Mouse (Mus musculus): Measurements from ENCODE around the gene Plbd2. TPM values are rescaled to one million over a fixed set of nuclear protein-coding genes. Genes with fewer than 3 reads are reported as not detected.

Plbd2 gene
- total RNA-seq, 1 experiment from 2014 or later, result 8.9 TPM

DNA sequence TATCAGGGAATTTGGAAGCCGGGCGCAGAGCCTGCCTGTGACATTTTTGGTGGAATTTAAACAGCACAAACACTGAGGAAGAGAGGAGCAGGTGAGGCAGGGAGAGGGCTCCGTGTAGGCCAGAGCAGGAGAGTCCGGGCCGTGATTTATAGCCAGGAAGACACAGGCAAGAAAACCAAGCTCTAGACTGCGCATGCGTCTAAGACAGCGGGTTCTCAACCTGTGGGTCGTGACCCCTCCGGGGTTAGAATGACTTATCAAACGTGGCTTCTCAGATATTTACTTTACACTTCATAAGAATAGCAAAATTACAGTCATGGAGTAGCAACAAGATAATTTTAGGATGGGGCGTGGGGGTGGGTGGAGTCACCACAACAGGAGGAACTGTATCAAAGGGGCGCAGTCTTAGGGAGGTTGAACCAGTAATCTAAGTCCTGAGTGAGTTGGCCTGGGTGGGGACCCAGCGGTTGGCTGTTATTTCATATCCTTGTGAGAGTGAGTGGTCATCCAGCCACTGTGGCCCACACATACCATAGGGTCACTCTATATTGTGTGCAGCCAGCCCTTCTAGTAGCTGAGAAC, 48.6 kb downstream of the Plbd2 start:
- ATAC-seq (replicated peaks; ENCODE audit: insufficient number of reproducible peaks, low FRiP score, low TSS enrichment, poor library complexity, severe bottlenecking), result no peak

DNA sequence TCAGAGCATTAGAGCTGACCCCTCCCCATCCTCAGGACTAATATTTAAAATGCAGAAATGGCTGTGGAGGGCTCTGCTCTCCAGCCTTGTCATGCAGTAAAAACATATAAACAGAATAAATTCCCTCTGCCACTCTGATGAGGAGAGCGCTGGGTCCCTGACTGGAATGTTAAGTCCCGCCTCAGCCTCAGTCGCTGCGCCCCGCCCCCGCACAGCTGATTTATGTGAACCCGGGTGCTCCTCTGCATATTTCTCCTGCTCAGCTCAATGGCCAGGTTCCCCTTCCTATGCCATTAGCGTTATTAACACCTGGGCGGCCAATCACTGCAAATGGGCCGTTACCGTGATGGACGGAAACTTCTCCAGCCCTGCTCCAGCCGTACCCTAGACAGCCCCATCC, 56.1 kb downstream of the Plbd2 start:
- ATAC-seq (replicated peaks; ENCODE audit: insufficient number of reproducible peaks, low FRiP score, low TSS enrichment, poor library complexity, severe bottlenecking), result no peak

DNA sequence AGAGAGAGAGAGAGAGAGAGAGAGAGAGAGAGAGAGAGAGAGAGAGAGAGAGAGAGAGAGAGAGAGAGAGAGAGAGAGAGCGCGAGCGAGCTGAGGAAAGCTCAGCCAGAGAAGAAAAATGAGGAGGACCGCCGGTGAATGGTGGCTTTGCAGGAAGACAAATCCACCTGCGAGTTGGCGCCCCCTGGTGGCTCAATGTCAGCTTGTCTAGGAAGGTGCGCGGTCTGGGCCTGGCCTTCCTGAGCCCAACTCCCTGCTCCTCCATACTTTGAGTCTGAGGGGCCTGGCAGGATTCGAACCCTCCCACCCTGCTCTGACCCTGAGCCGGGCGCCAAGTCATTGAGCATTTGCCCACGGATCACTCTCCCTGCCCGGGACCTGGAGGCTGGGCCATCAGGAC, 62.7 kb downstream of the Plbd2 start:
- no peak for ATAC-seq (replicated peaks; ENCODE audit: insufficient number of reproducible peaks, low FRiP score, low TSS enrichment, poor library complexity, severe bottlenecking)

DNA sequence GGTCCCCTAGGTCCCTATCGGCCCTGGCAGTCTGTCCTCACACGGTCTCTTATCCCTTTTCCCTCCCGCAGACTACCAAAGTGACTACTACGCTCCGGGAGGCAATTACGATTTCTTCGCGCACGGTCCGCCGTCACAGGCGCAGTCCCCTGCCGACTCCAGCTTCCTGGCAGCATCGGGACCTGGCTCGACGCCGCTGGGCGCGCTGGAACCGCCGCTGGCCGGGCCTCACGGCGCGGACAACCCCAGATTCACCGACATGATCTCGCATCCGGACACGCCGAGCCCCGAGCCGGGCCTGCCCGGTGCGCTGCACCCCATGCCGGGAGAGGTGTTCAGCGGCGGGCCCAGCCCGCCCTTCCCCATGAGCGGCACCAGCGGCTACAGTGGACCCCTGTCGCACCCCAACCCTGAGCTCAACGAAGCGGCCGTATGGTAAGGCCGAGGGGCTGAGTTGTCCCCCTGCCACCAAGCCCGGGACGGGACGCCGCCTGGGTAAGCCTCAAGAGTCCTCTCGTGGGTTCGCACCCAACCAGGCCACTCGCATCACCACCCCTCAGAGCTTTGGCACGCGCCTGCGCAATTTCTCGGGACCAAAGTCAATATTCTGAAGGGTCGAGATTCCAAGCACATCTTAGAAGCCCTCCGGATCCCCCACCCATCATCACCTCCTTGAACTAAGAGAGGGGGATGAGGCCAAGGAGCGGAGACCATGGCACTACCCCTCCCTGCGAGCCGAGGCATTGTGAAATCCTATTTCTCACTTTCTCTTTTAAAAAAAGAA, 63.3 kb downstream of the Plbd2 start:
- ATAC-seq (replicated peaks; ENCODE audit: insufficient number of reproducible peaks, low FRiP score, low TSS enrichment, poor library complexity, severe bottlenecking), result no peak

DNA sequence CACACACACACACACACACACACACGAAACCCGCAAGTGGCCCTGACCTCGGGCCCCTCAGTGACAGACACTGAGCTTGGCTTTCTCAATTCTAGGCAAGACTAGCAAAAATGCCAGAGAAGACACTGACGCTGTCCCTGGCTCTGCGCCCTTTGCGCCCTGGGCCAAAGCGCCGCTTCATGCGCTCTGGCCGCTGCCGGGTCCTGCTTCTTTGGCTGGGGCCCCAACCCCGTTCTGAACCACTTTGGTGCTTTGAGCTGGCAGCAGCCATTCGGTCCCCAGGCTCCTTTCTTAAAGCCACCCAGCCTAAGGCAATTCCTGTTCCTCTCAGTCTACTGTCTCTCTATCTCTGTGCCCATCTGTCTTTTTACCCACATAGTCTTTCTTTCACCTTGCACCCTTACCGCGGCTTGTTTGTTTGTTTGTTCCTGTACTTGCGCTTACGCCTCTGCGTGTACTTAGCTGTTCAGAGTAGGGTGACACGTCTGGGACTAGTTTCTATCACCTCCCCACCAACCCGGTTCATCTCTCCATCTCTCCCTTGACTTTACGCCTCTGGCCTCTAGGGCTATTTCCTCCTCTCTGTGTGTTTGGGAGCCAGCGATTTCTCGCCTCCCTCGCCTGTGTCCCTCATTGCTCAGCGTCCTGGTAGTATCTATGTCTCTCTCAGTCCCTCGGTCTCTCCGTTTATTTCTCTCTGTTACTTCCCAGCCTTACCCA, 64.3 kb downstream of the Plbd2 start:
- ATAC-seq (replicated peaks; ENCODE audit: insufficient number of reproducible peaks, low FRiP score, low TSS enrichment, poor library complexity, severe bottlenecking), result no peak

DNA sequence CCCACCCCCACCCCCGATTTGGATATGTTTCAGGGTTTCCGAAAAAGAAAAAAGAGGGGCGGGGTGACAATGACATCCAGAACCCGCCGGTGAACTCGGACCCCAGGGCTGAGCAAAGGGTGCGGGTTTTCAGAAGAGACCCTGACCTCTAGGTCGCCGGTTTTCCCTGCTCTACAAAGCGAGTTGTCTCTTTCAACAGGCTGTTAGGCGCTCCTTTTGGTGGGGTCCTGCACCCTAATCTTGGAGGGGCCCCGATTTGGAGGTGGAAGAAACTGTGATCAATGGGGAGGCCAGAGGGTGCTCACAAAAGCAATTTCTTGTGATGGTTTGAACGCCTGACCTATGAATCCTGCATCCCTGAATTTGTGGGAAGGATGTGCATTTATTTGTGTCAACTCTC, 65.0 kb downstream of the Plbd2 start:
- ATAC-seq (replicated peaks; ENCODE audit: insufficient number of reproducible peaks, low FRiP score, low TSS enrichment, poor library complexity, severe bottlenecking), result no peak

DNA sequence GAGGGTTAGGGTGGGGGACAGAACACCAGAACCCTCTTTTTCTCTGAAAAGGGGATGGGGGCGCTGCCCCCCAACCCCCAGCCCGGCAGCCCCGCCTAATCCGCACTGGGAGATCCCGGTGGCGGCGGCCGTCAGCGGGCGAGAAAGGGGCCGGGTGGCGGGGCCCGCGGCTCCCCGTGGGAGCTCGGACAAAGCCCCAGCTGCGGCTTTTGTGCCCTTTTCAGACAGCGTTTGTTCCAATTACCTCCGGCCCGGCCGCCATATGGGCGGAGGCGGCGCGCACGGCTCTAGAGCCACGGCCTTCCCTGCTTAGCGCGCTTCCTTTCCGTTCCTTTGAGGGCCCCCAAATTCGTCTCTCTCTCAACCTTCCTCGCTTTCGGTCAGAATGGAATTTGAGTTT, 65.4 kb downstream of the Plbd2 start:
- ATAC-seq (replicated peaks; ENCODE audit: insufficient number of reproducible peaks, low FRiP score, low TSS enrichment, poor library complexity, severe bottlenecking), result no peak

DNA sequence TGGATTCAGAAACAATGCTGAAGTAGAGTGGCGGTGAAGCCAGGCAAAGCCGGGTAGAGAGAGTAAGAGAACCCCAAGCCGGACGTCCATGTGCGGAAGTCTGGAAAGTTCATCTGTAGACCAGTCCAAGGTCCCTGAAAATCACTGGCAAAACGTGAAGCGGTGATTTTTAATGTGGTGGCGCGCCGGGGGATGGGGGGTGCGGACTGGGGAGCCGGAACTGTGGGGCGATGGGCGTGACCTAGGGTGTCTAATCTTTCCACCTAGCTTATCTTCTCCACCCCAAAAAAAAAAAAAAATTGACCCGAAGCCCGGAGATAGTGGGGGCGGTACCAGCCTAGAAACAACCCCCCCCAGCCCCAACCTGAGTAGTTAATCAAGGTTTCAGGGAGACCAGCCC, 65.9 kb downstream of the Plbd2 start:
- no peak for ATAC-seq (replicated peaks; ENCODE audit: insufficient number of reproducible peaks, low FRiP score, low TSS enrichment, poor library complexity, severe bottlenecking)

DNA sequence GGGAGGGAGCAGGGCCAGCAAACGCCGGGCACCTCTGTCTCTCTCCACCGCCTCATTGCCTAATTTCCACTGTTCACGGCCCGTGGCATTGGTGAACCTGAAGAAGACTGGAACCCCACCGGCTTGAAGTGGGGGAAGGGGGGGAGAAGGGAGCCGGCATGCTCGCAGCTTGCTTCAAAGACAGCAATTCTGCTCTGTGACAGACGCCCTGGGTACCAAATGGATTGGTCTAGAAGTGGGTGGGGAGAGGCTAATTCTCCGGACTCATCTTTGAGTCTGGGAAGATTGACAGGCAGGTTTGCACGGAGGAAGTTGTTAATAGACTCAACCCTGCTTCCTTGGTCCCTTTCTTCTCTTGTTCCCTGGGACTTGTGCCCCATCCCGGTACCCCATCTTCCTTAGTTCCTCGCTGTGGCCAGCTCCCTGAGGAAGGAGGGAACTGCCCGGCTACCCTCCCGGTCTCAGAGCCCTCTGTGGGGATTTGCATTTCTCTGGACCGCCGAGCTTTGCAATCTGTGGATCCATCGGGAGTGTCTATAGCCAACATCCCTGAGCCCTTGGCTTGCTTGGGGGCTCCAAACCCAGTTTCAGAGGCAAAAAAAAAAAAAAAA, 66.4 kb downstream of the Plbd2 start:
- no peak for ATAC-seq (replicated peaks; ENCODE audit: insufficient number of reproducible peaks, low FRiP score, low TSS enrichment, poor library complexity, severe bottlenecking)

DNA sequence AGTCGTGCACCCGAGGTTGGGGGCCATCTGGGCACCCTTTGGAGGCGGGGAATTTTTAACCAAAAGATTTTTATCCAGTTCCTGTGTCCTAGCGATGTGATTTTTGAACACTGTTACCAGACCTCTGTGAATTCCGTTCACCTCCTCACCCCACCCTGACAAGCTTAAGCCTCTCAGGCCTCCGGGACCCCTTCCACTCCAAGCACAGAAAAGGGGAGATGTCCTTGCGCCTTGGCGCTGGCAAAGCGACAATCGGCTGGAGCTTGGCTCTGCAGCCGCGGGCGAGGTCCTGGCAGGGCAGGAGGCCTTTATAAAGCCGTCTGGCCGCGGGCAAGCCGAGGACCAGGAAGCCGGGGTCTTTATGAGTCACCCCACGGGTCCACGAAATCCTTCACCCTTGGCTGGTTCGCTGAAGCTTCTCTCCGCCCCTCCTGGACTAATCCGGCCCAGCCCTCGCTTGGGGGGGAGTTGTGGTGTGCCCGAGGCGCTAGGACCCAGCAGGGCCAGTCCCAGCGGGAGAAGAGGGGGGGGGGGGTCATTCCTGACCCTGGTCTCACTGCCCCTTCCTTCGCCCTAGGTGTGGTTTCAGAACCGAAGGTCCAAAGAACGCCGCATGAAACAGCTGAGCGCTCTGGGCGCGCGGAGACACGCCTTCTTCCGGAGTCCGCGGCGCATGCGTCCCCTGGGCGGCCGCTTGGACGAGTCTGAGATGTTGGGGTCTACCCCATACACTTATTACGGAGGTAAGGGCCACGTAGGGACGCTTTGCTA, 67.5 kb downstream of the Plbd2 start:
- ATAC-seq (replicated peaks; ENCODE audit: insufficient number of reproducible peaks, low FRiP score, low TSS enrichment, poor library complexity, severe bottlenecking), result no peak

DNA sequence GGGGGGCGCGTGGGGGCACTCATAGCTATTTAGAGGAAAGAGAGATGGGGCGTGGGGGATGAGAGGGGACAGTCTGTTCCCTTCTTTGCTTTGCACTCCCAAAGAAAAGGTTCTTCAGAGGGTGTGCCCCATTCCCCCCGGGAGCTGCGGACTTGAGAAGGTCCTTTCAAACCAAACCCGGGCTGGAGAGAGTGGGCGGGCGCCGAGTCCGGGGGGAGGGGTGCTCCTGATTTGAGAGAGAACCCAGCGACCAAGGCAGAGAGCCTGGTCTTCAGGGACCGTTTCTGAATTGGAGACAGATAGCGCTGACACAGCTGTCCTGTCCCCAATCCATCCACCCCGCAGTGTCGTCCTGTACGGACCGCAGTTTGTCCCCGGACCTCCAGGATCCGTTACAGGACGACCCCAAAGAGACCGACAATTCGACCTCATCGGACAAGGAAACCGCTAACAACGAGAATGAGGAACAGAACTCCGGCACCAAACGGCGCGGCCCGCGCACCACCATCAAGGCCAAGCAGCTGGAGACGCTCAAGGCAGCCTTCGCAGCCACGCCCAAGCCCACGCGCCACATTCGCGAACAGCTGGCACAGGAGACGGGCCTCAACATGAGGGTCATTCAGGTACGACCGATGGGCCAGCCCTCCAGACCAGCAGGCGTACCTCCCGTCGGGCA, 68.3 kb downstream of the Plbd2 start:
- no peak for ATAC-seq (replicated peaks; ENCODE audit: insufficient number of reproducible peaks, low FRiP score, low TSS enrichment, poor library complexity, severe bottlenecking)

DNA sequence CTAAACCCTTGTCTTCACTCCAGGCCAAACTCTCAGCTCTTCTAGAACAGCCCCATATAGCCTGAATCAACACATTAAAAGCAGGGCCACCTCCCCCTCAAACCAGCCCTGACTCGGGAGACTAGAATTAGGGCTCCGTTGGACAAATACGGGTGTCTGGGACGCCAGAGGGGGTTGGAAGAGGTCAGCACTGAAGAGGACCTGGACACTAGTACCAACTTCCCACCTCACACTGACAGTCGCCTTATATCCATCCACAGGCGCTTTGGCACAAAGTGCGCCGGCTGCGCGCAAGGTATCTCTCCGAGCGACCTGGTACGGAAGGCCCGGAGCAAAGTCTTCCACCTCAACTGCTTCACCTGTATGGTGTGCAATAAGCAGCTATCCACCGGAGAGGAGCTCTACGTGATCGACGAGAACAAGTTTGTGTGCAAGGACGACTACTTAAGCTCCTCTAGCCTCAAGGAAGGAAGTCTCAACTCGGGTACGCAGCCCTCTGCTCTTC, 69.1 kb downstream of the Plbd2 start:
- ATAC-seq (replicated peaks; ENCODE audit: insufficient number of reproducible peaks, low FRiP score, low TSS enrichment, poor library complexity, severe bottlenecking), result no peak

Other genes starting within 250 kb of the Plbd2 start
- not detected in 3 replicates for gene Lhx5, start 71.9 kb downstream of the Plbd2 start, total RNA-seq (2017)
- gene Sdsl, start 30.8 kb downstream of the Plbd2 start, total RNA-seq (2017), result not detected in 3 replicates
- gene Sds, start 27.1 kb downstream of the Plbd2 start, total RNA-seq (2017), result not detected in 3 replicates
- 72.9 to 104 TPM (median 90.4 TPM) in 3 replicates for gene Slc8b1, start 7.5 kb upstream of the Plbd2 start, total RNA-seq (2017)
- gene Tpcn1, start 85.0 kb upstream of the Plbd2 start, total RNA-seq (2017), result 8.1 to 8.8 TPM (median 8.5 TPM) in 3 replicates
- gene Iqcd, start 85.4 kb upstream of the Plbd2 start, total RNA-seq (2017), result 0.57 TPM in 1 of 3 replicates, not detected in the others
- 0.43 to 4.0 TPM (median 1.1 TPM) in 3 replicates for gene Rita1, start 109.0 kb upstream of the Plbd2 start, total RNA-seq (2017)
- gene Ddx54, start 109.1 kb upstream of the Plbd2 start, total RNA-seq (2017), result 42.2 to 59.5 TPM (median 55.9 TPM) in 3 replicates
- not detected in 3 replicates for gene Cfap73, start 130.6 kb upstream of the Plbd2 start, total RNA-seq (2017)
- 0.48 to 0.49 TPM in 2 of 3 replicates, not detected in the other for gene Rasal1, start 145.2 kb upstream of the Plbd2 start, total RNA-seq (2017)
- 5.4 to 12.1 TPM (median 8.1 TPM) in 3 replicates for gene Dtx1, start 208.3 kb upstream of the Plbd2 start, total RNA-seq (2017)
- gene Oas2, start 246.2 kb upstream of the Plbd2 start, total RNA-seq (2017), result 2.2 to 8.7 TPM (median 5.3 TPM) in 3 replicates